Mouse (Mus musculus) midbrain, embryonic 14.5 days (tissue): ENCODE data around the gene Mapk8ip3. TPM values are rescaled to one million over a fixed set of nuclear protein-coding genes. Genes with fewer than 3 reads are reported as not detected.
A peak's percentile ranks its signal among the peaks of the same experiment; 100 is the strongest.

Experiments used
- ATAC-seq: fragments of 200-750 bp; cut with Nextera tagmentation; 2 replicates; pipeline ENCODE4 v1.8.0; 2017; ENCODE audit warnings: moderate number of reproducible peaks, moderate library complexity; ENCODE audit not compliant: low FRiP score, low TSS enrichment
- DNase-seq: peaks from one replicate; pipeline ENCODE4 v3.0.0-alpha.2; 2015
- H3K27ac ChIP-seq: fragments of 300-500 bp; sonication (generic); replicated peaks from 2 replicates; pipeline ENCODE4 v1.5.1; 2014; ENCODE audit warnings: mild to moderate bottlenecking, low read depth, low read length, moderate library complexity
- H3K27me3 ChIP-seq: fragments of 300-500 bp; sonication (generic); 2 replicates; pipeline ENCODE4 v1.6.1; 2014; ENCODE audit warnings: low read length, control low read depth, mixed read lengths; ENCODE audit not compliant: control insufficient read depth, insufficient read depth
- H3K36me3 ChIP-seq: fragments of 300-500 bp; sonication (generic); 2 replicates; pipeline ENCODE4 v1.6.1; 2014; ENCODE audit warnings: low read length, control low read depth; ENCODE audit not compliant: control insufficient read depth, insufficient read depth
- H3K4me1 ChIP-seq: fragments of 300-500 bp; sonication (generic); 2 replicates; pipeline ENCODE4 v1.6.1; 2014; ENCODE audit warnings: mild to moderate bottlenecking, antibody characterized with exemption, low read length, control low read depth; ENCODE audit not compliant: control insufficient read depth, insufficient read depth
- H3K4me2 ChIP-seq: fragments of 300-500 bp; sonication (generic); 2 replicates; pipeline ENCODE4 v1.6.1; 2014; ENCODE audit warnings: mild to moderate bottlenecking, low read length, moderate library complexity
- H3K4me3 ChIP-seq: fragments of 300-500 bp; sonication (generic); replicated peaks from 2 replicates; pipeline ENCODE4 v1.5.1; 2014; ENCODE audit warnings: low read depth, low read length
- H3K9ac ChIP-seq: fragments of 300-500 bp; sonication (generic); replicated peaks from 2 replicates; pipeline ENCODE4 v1.6.1; 2014; ENCODE audit warnings: mild to moderate bottlenecking, low read length, moderate library complexity
- H3K9me3 ChIP-seq: fragments of 300-500 bp; sonication (generic); 2 replicates; pipeline ENCODE4 v1.6.1; 2016; ENCODE audit warnings: low read length, control low read depth, mixed read lengths; ENCODE audit not compliant: control insufficient read depth
- WGBS: fragments of 180-500 bp; shearing (Covaris S2); extraction: QIAGEN DNeasy Blood & Tissue Kit; methylation state at CpG from one replicate; pipeline ENCODE4 v1.1.7; 2014; 5-methylcytosine and 5-hydroxymethylcytosine counted together
- polyA plus RNA-seq: library from polyadenylated mRNA; unstranded; fragments of >200 nt; fragmentation: Nextera tagmentation; extraction: Ambion mirVana; gene quantifications from 2 replicates; pipeline ENCODE4 v1.2.1, GENCODE M21; 2014

The Mapk8ip3 gene
- polyA plus RNA-seq, 1 experiment from 2014 or later, result 86.1 TPM

- H3K27ac ChIP-seq, result no peak overlapping the region
- no peak overlapping the region for H3K4me2 ChIP-seq
- H3K4me3 ChIP-seq, result no peak overlapping the region
- DNase-seq, result no peak
- no peak overlapping the region for H3K9ac ChIP-seq
- H3K36me3 ChIP-seq, result peaks cover 98% of the 10 kb centered on the region
- H3K4me1 ChIP-seq, result no peaks in the 10 kb centered on the region
- no peak for ATAC-seq
- no peaks in the 10 kb centered on the region for H3K27me3 ChIP-seq
- H3K9me3 ChIP-seq, result no peaks in the 10 kb centered on the region
These were observed 22.8 kb downstream of the Mapk8ip3 start for GRCm38 (mm10) chr17:24913984-24914383.

- H3K27ac ChIP-seq, result no peak overlapping the region
- ATAC-seq (no peak), DNase-seq (no peak)
- H3K9ac ChIP-seq, result no peak overlapping the region
- H3K4me1 ChIP-seq, result no peaks in the 10 kb centered on the region
- no peak overlapping the region for H3K4me3 ChIP-seq
- peaks cover 100% of the 10 kb centered on the region for H3K36me3 ChIP-seq
- H3K9me3 ChIP-seq, result no peaks in the 10 kb centered on the region
- 98% methylated on average over 2 of the region's 2 CpGs for WGBS
- no peaks in the 10 kb centered on the region for H3K27me3 ChIP-seq
- no peak overlapping the region for H3K4me2 ChIP-seq
These were observed 29.2 kb downstream of the Mapk8ip3 start for GRCm38 (mm10) chr17:24907591-24907990.

- Histone ChIP-seq H3K9me3 (no peaks in the 10 kb centered on the region), H3K9ac (no peak overlapping the region), H3K4me1 (no peaks in the 10 kb centered on the region), H3K27ac (no peak overlapping the region), H3K4me3 (no peak overlapping the region), H3K4me2 (no peak overlapping the region), H3K36me3 (peaks cover 100% of the 10 kb centered on the region), H3K27me3 (no peaks in the 10 kb centered on the region)
- DNase-seq (no peak), ATAC-seq (no peak)
- 96% methylated on average over 9 of the region's 9 CpGs for WGBS
These were observed 33.0 kb downstream of the Mapk8ip3 start for GRCm38 (mm10) chr17:24903767-24904166.

GRCm38 (mm10) chr17:24902671-24903474 lies 33.9 kb downstream of the Mapk8ip3 start:
- H3K4me2 ChIP-seq, result no peak overlapping the region
- no peaks in the 10 kb centered on the region for H3K9me3 ChIP-seq
- H3K27me3 ChIP-seq, result no peaks in the 10 kb centered on the region
- WGBS, result 73% methylated on average over 9 of the region's 9 CpGs
- no peak overlapping the region for H3K9ac ChIP-seq
- H3K27ac ChIP-seq, result no peak overlapping the region
- ATAC-seq (no peak), DNase-seq (peak; percentile 24)
- H3K4me1 ChIP-seq, result peaks cover 1% of the 10 kb centered on the region; the same call in 1 of the 2 replicates
- H3K36me3 ChIP-seq, result peaks cover 100% of the 10 kb centered on the region
- no peak overlapping the region for H3K4me3 ChIP-seq

GRCm38 (mm10) chr17:24902124-24902523 lies 34.7 kb downstream of the Mapk8ip3 start:
- Histone ChIP-seq H3K4me3 (no peak overlapping the region), H3K36me3 (peaks cover 100% of the 10 kb centered on the region), H3K9ac (no peak overlapping the region), H3K9me3 (no peaks in the 10 kb centered on the region), H3K27me3 (no peaks in the 10 kb centered on the region), H3K27ac (no peak overlapping the region), H3K4me1 (peaks cover 9% of the 10 kb centered on the region), H3K4me2 (no peak overlapping the region)
- WGBS, result 93% methylated on average over 5 of the region's 5 CpGs
- ATAC-seq (no peak), DNase-seq (no peak)

- over 99% methylated on average over 6 of the region's 6 CpGs for WGBS
- Histone ChIP-seq H3K27me3 (no peaks in the 10 kb centered on the region), H3K9ac (no peak overlapping the region), H3K4me3 (no peak overlapping the region), H3K36me3 (peaks cover 81% of the 10 kb centered on the region), H3K9me3 (no peaks in the 10 kb centered on the region), H3K4me1 (peaks cover 24% of the 10 kb centered on the region), H3K4me2 (no peak overlapping the region), H3K27ac (no peak overlapping the region)
- no peak for ATAC-seq
- DNase-seq, result no peak
These were observed 36.8 kb downstream of the Mapk8ip3 start for GRCm38 (mm10) chr17:24900014-24900413.

- Histone ChIP-seq H3K4me3 (no peak overlapping the region), H3K27ac (no peak overlapping the region), H3K36me3 (peaks cover 72% of the 10 kb centered on the region), H3K4me2 (no peak overlapping the region), H3K27me3 (no peaks in the 10 kb centered on the region), H3K9me3 (no peaks in the 10 kb centered on the region), H3K9ac (no peak overlapping the region), H3K4me1 (peaks cover 27% of the 10 kb centered on the region)
- WGBS, result 91% methylated on average over 5 of the region's 5 CpGs
- DNase-seq (no peak), ATAC-seq (no peak)
These were observed 37.6 kb downstream of the Mapk8ip3 start for GRCm38 (mm10) chr17:24899153-24899552.

- ATAC-seq, result no peak
- no peaks in the 10 kb centered on the region for H3K9me3 ChIP-seq
- H3K36me3 ChIP-seq, result peaks cover 72% of the 10 kb centered on the region
- H3K4me2 ChIP-seq, result peak overlapping the region; percentile 100; the same call in 1 of the 2 replicates
- no peak overlapping the region for H3K4me3 ChIP-seq
- peaks cover 31% of the 10 kb centered on the region for H3K4me1 ChIP-seq
- DNase-seq, result no peak
- no peak overlapping the region for H3K27ac ChIP-seq
- H3K9ac ChIP-seq, result peak overlapping the region; percentile 82; the same call in 1 of the 2 replicates
- 85% methylated on average over 4 of the region's 4 CpGs for WGBS
- H3K27me3 ChIP-seq, result no peaks in the 10 kb centered on the region
These were observed 38.5 kb downstream of the Mapk8ip3 start for GRCm38 (mm10) chr17:24898041-24898854.
